Mouse (Mus musculus) spleen, adult 2 months (tissue): ENCODE measurements around the gene Snap47.

Experiments used
- CTCF ChIP-seq: fragments of 200-500 bp; IDR thresholded peaks from 2 replicates; pipeline ENCODE4 v1.5.1; 2011; ENCODE audit warnings: mild to moderate bottlenecking, inconsistent platforms; ENCODE audit not compliant: insufficient read depth, insufficient read length, insufficient replicate concordance; ENCODE audit errors: extremely low read depth
- POLR2A ChIP-seq: fragments of 200-500 bp; IDR thresholded peaks from 2 replicates; pipeline ENCODE4 v1.6.1; 2011; ENCODE audit warnings: low read depth, low read length, inconsistent platforms

DNA sequence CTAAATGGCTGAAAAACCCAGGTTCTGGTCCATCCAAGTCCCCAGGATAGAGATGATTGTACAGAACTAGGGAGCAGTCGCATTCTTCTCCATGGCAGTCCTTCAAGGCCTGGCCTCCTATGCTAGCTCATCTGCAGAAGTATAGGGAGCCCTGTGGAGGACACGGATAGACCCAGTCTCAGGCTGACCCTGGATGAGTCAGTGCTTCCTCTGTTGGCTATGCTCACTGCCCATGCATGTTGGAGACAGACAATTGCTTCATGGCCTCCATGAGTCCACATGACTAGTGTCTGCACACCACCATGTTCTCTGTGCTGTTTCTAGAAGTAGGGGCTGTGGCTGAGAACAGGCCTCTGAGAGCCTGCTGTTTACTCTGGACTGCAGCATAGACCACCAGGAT is 5.4 kb upstream of the Snap47 start:
- no peak for TF ChIP-seq CTCF
- no peak for TF ChIP-seq POLR2A
